Mouse (Mus musculus): ENCODE results near the gene Wee2.

Gene Wee2

GRCm38 (mm10) chr6:40438936-40439335 is at the start of gene Wee2:
TSS of gene Wee2 (plus strand) at chr6:40439088.
- no peak for DNase-seq

- no peak for DNase-seq
These were observed 47.9 kb upstream of the Wee2 start for GRCm38 (mm10) chr6:40390975-40391374.

DNA sequence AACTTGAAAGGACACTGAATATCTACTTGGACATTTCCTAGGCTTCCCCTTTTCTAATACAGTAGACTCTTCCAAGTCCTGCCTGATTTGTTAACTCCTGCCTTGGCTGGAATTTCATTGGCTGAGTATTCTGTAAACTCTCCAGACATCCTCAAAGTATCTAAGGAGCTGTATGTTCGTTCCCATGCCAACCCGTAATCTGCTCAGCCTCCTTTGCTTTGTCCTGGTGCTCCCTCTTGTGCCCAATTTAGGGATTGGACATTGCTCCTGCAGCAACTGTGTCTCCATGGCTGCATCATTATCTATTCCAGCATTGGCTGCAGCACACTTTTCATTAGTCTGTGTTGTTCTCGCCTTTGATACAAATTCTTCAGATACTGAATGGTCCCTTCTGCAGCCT is 45.7 kb upstream of the Wee2 start:
- peak; percentile 15 to 50 for DNase-seq

DNA sequence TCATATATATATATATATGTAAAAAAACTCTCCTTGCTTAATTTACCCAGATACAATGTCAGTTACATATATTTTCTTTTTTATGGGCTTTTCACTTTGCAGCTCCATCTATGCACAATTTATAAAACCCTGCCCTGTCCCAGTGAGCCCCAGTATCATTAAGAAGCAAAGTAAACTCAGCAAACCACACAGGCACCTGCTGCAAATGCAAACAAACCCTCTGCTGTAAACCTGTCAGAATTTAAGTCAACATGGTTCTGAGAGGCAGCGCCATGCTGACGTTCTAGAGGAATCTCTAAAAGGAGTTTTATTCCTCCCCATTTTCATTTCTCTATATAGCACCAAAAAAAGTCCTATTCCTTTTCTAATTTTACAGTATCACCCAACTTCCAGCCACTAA is 36.9 kb upstream of the Wee2 start:
- DNase-seq: no peak

DNA sequence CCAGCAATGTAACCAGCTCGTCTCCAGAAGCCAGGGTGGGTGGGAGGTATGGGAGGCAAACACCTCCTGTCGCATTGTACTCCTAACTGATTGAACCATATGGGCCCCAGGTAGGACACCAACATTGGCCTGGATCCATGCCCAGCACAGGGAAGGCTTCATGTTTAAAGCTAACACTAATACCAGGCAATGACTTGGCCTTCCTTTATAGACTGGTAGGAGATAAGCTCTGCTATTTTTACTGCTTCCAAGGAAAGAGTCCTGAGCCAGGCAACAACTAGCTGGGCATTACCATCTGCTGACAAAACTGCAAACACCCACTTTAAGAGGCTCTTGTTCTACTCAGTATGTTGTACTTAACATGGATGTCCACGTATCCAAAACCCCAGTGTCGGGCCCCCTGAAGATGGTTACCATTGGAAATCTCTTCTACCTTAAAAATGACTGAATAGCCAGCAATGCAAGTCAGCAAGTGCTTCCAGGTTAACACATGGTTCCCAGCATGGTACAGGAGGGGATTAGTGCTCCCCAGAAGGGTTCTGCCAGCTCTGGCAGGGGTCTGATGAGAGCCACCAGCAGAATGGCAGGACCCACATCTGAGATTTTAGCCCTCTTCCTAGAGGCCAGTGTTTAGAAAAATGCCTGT is 35.1 kb upstream of the Wee2 start:
- no peak for DNase-seq

- no peak for DNase-seq
These were observed 27.8 kb upstream of the Wee2 start for GRCm38 (mm10) chr6:40411085-40411484.

- no peak for DNase-seq
These were observed 25.8 kb upstream of the Wee2 start for GRCm38 (mm10) chr6:40413046-40413445.

GRCm38 (mm10) chr6:40413565-40413964 is 25.3 kb upstream of the Wee2 start:
- DNase-seq: no peak

GRCm38 (mm10) chr6:40415799-40416198 is 23.1 kb upstream of the Wee2 start:
- no peak for DNase-seq

GRCm38 (mm10) chr6:40418386-40418785 is 20.5 kb upstream of the Wee2 start:
- no peak for DNase-seq

GRCm38 (mm10) chr6:40421099-40421498 is 17.8 kb upstream of the Wee2 start:
- DNase-seq: no peak

- DNase-seq: no peak
These were observed 15.9 kb upstream of the Wee2 start for GRCm38 (mm10) chr6:40423013-40423412.

- DNase-seq: peak; percentile 30 to 70
These were observed 15.1 kb upstream of the Wee2 start for GRCm38 (mm10) chr6:40423774-40424173.

GRCm38 (mm10) chr6:40427441-40427840 is 11.4 kb upstream of the Wee2 start:
- DNase-seq: no peak

- DNase-seq: no peak
These were observed 10.2 kb upstream of the Wee2 start for GRCm38 (mm10) chr6:40428696-40429095.

GRCm38 (mm10) chr6:40429521-40429931 is 9.4 kb upstream of the Wee2 start:
- DNase-seq: no peak

- DNase-seq: no peak
These were observed 8.6 kb upstream of the Wee2 start for GRCm38 (mm10) chr6:40430251-40430650.

DNA sequence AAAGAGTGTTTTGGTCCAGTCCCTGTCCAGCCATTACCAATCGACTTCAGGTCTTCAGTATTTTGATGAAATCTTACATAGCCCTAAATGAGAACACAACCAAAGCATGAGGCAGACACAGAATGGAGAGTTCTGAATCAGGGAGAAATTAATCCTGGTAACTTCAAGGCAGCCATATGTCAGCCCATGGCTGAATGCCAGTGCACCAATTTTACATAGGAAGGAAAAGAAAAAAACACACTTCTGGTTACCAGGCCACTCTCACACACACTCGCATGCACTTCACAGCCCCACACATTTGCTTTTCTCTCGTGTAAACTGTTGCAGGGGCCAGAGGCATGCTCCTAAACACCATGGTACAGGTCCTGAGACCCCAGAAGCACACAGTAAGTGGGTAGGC is 8.0 kb upstream of the Wee2 start:
- DNase-seq: no peak

DNA sequence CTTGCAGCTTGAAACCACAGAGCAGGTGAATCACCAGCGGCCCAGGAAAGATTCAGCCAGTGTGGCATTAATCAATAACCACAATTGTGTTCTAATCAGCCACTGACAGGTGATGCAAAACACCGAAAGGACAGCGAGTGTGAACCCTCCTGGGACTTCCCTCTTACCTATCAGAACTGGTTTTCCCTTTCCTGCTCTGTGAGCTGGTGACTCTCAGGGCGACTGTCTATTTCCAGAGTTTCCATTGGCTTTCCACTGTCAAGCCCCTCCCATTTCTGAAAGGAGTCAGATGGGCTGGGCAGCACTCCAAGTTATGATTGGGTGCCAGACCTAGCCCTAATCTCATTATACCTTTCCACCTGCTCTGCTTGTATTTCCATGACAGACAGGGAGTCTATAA is 7.5 kb upstream of the Wee2 start:
- DNase-seq: no peak

DNA sequence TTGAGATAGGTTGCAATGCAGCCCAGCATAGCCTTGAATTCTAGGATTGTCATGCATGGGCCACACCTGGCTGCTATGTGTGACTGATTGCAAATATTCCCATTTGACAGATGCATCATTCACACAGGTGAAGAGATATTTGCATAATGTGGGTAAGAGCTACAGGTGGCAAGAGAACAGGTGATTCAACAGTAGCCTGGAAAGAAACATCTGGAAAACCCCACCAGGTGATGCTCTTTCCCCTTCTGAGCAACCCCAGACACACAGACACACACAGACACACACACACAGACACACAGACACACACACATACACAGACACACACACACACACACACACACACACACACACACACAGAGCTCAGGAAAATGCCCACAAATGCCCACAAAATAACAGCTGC is 7.1 kb upstream of the Wee2 start:
- DNase-seq: no peak

DNA sequence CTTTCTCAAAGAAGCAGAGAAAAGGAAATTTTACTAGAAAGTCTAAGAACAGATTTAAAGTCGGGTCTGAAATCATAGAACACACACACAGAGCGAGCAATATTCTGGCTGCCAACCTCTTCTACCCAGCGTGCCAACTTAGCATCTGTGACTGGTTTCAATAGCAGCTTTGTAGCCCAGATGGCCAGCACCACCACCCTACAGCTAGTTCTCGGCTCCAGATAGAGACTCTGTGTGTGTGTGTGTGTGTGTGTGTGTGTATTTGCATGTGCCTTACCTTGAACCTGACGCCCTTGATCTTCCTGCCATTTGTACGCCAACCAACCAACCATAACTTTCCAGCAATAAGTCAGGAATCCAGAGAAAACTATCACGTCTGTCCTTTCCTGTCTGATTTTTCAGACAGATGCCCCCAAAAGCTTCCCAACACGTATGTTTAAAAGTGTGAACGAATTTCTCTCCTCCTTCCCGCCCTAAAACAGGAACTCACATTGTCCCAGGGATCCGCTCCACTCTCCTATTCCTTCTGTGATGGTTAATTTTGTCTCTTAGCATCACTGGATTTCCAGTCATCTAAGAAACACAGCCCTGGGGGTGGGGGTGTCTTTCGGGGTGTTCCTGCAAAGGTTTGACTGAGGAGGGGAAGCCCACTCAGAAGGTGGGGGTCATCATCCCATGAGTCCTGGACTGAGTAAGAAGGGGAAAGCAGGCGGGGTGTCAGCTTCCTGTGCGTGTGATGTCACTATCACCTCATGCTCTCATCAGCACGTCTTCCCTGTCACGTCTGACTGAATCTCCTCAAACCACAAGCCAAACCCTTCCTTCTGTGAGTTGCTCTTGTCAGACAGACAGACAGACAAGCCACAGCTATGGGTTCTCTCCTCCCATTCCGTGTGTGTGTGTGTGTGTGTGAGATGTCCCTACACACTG is 6.3 kb upstream of the Wee2 start:
- DNase-seq: no peak

GRCm38 (mm10) chr6:40434697-40435096 is 4.2 kb upstream of the Wee2 start:
- no peak for DNase-seq

- DNase-seq: peak; percentile 3 to 7
These were observed 3.5 kb upstream of the Wee2 start for GRCm38 (mm10) chr6:40435151-40436046.
